Mouse (Mus musculus) erythroblast, embryonic 14.5 days (primary cell): ENCODE measurements around the gene Soat1. TPM values are rescaled to one million over a fixed set of nuclear protein-coding genes. Genes with fewer than 3 reads are reported as not detected.
A peak's percentile ranks its signal among the peaks of the same experiment; 100 is the strongest.
"Not testable (repeated sequence)": the region's sequence is repeated elsewhere in the genome, so short reads cannot be mapped to it uniquely, and the experiment has no call there.

ENCODE experiments used
- H3K27me3 ChIP-seq: 2 replicates; pipeline ENCODE4 v1.6.1; 2012; ENCODE audit warnings: inconsistent platforms; ENCODE audit not compliant: control insufficient read depth
- H3K36me3 ChIP-seq: 2 replicates; pipeline ENCODE4 v1.6.1; 2012; ENCODE audit warnings: mild to moderate bottlenecking, inconsistent platforms; ENCODE audit not compliant: control insufficient read depth
- H3K4me1 ChIP-seq: 2 replicates; pipeline ENCODE4 v1.6.1; 2012; ENCODE audit warnings: inconsistent platforms; ENCODE audit not compliant: control insufficient read depth
- H3K4me3 ChIP-seq: replicated peaks from 2 replicates; pipeline ENCODE3; 2012; ENCODE audit warnings: moderate library complexity, mild to moderate bottlenecking, inconsistent platforms
- H3K9me3 ChIP-seq: 2 replicates; pipeline ENCODE4 v1.6.1; 2012; ENCODE audit warnings: low read length, inconsistent platforms, mixed read lengths; ENCODE audit not compliant: control insufficient read depth
- GATA1 ChIP-seq: IDR thresholded peaks from 2 replicates; pipeline ENCODE4 v1.6.1; 2012; ENCODE audit warnings: low read length, inconsistent platforms, mixed read lengths
- TAL1 ChIP-seq: IDR thresholded peaks from 3 replicates; pipeline ENCODE4 v1.6.1; 2012; ENCODE audit warnings: low read length, inconsistent platforms, mixed read lengths
- polyA plus RNA-seq: library from polyadenylated mRNA; stranded (reverse); fragments of >175 nt; gene quantifications from 2 replicates; pipeline ENCODE4 v1.2.3, GENCODE M21; 2012

Soat1 gene
- polyA plus RNA-seq, 1 experiment = 0.04 TPM

- no peak for TF ChIP-seq TAL1
- no peak for TF ChIP-seq GATA1
- H3K27me3 ChIP-seq = no peaks in the 10 kb centered on the region
- peaks cover 20% of the 10 kb centered on the region for H3K4me1 ChIP-seq
- H3K36me3 ChIP-seq = no peaks in the 10 kb centered on the region
- no peak overlapping the region for H3K4me3 ChIP-seq
- H3K9me3 ChIP-seq = no peaks in the 10 kb centered on the region
Measured at GRCm38 (mm10) chr1:156423493-156423892, 50.6 kb downstream of the Soat1 start.

GRCm38 (mm10) chr1:156422856-156423255 lies 51.3 kb downstream of the Soat1 start:
- no peaks in the 10 kb centered on the region for H3K27me3 ChIP-seq
- H3K9me3 ChIP-seq = no peaks in the 10 kb centered on the region
- TF ChIP-seq TAL1 (no peak), GATA1 (no peak)
- no peak overlapping the region for H3K4me3 ChIP-seq
- no peaks in the 10 kb centered on the region for H3K36me3 ChIP-seq
- H3K4me1 ChIP-seq = peaks cover 20% of the 10 kb centered on the region

- TF ChIP-seq TAL1 (no peak), GATA1 (no peak)
- Histone ChIP-seq H3K4me1 (peaks cover 27% of the 10 kb centered on the region), H3K27me3 (no peaks in the 10 kb centered on the region), H3K36me3 (no peaks in the 10 kb centered on the region), H3K4me3 (peak within 1 kb of the TSS; percentile 77), H3K9me3 (peaks cover 4% of the 10 kb centered on the region; the same call in 1 of the 2 replicates)
Measured at GRCm38 (mm10) chr1:156420671-156421297, 53.3 kb downstream of the Soat1 start, which contains the start of gene Axdnd1. Axdnd1 (minus strand) TSS chr1:156421159.

GRCm38 (mm10) chr1:156418170-156418569 lies 56.0 kb downstream of the Soat1 start:
- Histone ChIP-seq H3K4me1 (peaks cover 27% of the 10 kb centered on the region), H3K36me3 (no peaks in the 10 kb centered on the region), H3K4me3 (peak overlapping the region; percentile 17), H3K9me3 (peaks cover 4% of the 10 kb centered on the region; the same call in 1 of the 2 replicates), H3K27me3 (no peaks in the 10 kb centered on the region)
- no peak for TF ChIP-seq TAL1
- TF ChIP-seq GATA1 = no peak

GRCm38 (mm10) chr1:156408521-156408920 lies 65.6 kb downstream of the Soat1 start:
- Histone ChIP-seq H3K4me1 (no peaks in the 10 kb centered on the region; the same call in 1 of the 2 replicates), H3K27me3 (no peaks in the 10 kb centered on the region), H3K9me3 (peaks cover 6% of the 10 kb centered on the region), H3K36me3 (no peaks in the 10 kb centered on the region), H3K4me3 (no peak overlapping the region)
- no peak for TF ChIP-seq TAL1
- TF ChIP-seq GATA1 = no peak

GRCm38 (mm10) chr1:156408004-156408403 lies 66.1 kb downstream of the Soat1 start:
- Histone ChIP-seq H3K4me1 (no peaks in the 10 kb centered on the region; the same call in 1 of the 2 replicates), H3K4me3 (no peak overlapping the region), H3K9me3 (peaks cover 6% of the 10 kb centered on the region), H3K36me3 (no peaks in the 10 kb centered on the region), H3K27me3 (no peaks in the 10 kb centered on the region)
- TF ChIP-seq GATA1 (no peak), TAL1 (no peak)

- no peaks in the 10 kb centered on the region for H3K27me3 ChIP-seq
- H3K36me3 ChIP-seq = no peaks in the 10 kb centered on the region
- H3K9me3 ChIP-seq = peaks cover 6% of the 10 kb centered on the region
- no peaks in the 10 kb centered on the region; the same call in 1 of the 2 replicates for H3K4me1 ChIP-seq
- TF ChIP-seq GATA1 (no peak), TAL1 (no peak)
- H3K4me3 ChIP-seq = no peak overlapping the region
Measured at GRCm38 (mm10) chr1:156403251-156403650, 70.9 kb downstream of the Soat1 start.

- no peaks in the 10 kb centered on the region for H3K36me3 ChIP-seq
- no peaks in the 10 kb centered on the region for H3K27me3 ChIP-seq
- H3K4me1 ChIP-seq = no peaks in the 10 kb centered on the region
- TF ChIP-seq GATA1 = no peak
- TF ChIP-seq TAL1 = no peak
- no peak overlapping the region for H3K4me3 ChIP-seq
- H3K9me3 ChIP-seq = peaks cover 6% of the 10 kb centered on the region
Measured at GRCm38 (mm10) chr1:156402491-156402890, 71.6 kb downstream of the Soat1 start.

GRCm38 (mm10) chr1:156400159-156400558 lies 74.0 kb downstream of the Soat1 start:
- not testable (repeated sequence) for H3K27me3 ChIP-seq, H3K9me3 ChIP-seq, H3K4me3 ChIP-seq, H3K36me3 ChIP-seq, H3K4me1 ChIP-seq

GRCm38 (mm10) chr1:156393148-156393547 lies 81.0 kb downstream of the Soat1 start:
- Histone ChIP-seq H3K27me3 (no peaks in the 10 kb centered on the region), H3K36me3 (no peaks in the 10 kb centered on the region), H3K9me3 (no peaks in the 10 kb centered on the region), H3K4me3 (no peak overlapping the region), H3K4me1 (no peaks in the 10 kb centered on the region)
- TF ChIP-seq TAL1 (no peak), GATA1 (no peak)
